Mouse (Mus musculus) retina, postnatal 7 days (tissue): Measurements from ENCODE around the gene Tcp1.
A peak's percentile ranks its signal among the peaks of the same experiment; 100 is the strongest.
"Not testable (repeated sequence)": the region's sequence is repeated elsewhere in the genome, so short reads cannot be mapped to it uniquely, and the experiment has no call there.

Experiments
- DNase-seq: peaks from one replicate; pipeline ENCODE4 v3.0.0-alpha.2; 2012; ENCODE audit warnings: low read depth, low spot score

Gene Tcp1

DNA sequence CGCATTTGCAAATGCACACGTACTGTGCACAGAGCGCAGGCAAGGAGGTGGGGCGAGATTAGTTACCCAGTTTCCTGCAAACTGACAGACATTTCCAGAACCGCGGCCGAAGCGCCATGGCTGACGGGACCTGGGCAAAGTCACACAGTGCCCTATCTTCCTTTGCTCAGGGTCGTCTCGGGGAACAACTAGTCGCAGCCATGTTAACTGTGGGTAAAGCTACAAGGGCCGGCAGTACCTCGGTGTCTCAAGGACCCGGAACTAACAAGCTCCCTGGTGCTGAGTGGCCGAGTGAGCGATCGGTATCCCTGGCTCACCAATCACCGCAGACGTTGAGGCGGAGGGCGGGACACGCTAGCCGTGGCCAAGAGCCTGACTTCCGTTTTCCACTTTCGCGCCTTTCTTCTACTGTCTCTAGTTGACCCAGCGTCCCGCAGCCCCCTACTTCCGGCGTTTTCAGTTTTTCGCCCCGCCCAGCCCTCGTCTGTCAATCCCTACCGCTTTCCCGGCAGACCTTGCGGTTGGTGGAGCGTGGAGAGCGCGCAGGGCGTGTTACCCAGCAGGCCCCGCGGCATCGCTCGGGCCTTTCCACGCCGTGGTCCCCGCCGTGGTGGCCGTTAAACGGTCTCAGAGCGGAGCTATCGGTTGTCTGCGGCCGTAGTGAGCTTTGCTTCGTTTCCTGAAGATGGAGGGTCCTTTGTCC is 531 bp downstream of the Tcp1 start, which contains the start of gene Mrpl18:
Gene Mrpl18, minus strand, starts transcription at position 465 of the 703 bp plus-strand sequence.
- DNase-seq, result peak; percentile 99

DNA sequence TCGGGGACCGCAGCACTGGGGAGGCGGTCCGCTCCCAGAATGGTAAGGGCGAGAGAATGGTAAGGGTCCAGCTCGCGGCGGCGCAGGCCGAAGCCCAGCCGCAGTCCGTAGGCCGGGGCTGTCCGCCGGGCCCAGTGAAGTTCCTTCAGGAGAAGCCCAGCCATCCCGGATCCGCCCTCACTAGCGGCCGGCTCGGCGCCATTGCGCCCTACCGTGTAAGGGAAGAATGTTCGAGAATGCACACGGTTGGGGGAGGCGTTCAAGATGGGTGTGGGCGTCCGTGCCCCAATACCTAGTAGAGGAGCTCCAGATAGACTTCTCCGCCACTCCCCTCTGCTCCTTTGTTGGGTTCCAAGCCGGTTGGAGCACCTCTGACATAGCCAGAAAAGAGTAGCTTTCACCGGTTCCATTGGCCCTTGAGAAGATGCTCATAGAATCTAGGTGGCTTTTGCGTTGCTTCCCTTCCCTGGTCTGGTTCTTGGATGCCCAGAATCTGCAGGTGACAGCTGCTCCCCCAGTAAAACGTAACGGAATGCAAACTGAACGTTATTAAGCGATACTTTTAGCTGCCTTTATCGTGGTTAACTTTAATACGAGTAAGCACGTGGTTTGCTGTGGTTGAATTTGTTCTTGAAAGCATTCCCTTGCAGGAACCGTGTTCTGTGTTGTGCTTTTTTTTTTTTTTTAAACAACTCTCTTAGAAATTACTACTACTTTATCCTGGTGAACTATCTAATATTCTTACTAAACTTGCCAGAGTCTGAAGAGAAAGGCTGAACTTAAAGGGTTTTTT is 1.3 kb downstream of the Tcp1 start:
- DNase-seq, result no peak

DNA sequence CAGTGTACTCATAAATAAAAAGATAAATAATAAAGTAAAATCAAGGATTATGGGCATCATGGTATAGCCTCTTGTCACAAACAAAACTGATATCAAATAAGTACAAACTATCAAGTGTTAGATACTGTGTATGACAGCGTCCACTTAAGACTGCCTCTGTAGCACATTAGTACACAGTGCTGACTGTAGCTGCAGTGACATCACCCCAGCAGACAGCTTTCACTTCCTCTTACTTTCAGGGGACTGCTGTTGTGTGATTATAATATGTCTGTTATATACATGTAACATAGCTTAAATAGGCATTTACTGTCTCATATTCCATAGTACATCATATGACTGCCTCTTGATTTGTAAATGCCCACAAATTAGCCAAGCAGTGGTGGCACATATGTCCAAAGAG is 5.6 kb downstream of the Tcp1 start:
- no peak for DNase-seq

DNA sequence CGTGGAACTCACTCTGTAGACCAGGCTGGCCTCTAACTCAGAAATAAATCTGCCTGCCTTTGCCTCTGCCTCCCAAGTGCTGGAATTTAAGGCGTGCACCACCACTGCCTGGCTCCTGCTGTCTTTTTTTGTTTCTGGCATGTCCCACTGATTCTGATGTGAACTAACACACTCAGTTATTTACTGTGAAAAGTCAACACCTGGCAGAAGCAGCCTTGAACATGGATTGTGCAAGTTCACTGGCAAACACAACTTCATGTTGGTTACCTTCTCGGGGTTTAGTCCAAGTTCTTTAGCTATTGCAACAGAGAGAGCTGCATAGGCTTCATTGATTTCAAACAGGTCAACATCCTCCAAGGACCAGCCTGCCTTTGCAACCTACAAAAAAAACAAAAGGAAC is 9.5 kb downstream of the Tcp1 start:
- no peak for DNase-seq

DNA sequence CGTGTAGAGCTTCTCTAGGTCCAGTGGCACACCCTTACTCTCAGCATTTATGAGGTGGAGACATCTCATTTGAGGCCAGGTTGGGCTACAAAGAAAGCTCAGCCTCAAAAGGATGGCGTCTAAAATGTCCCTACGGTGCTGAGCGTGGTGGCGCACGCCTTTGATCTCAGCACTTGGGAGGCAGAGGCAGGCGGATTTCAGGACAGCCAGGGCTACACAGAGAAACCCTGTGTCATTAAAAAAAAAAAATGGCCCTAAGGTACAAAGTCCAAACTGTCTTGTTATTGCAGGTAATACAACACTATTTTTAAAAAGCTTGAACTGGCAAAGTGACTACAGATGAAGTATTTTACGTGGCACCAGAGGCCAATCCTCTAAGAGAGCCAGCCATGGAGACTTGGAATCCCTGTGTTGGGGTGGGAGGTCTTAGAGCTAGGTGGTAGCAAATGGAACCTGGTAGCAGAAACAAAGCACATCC is 10.2 kb downstream of the Tcp1 start:
- DNase-seq, result no peak

DNA sequence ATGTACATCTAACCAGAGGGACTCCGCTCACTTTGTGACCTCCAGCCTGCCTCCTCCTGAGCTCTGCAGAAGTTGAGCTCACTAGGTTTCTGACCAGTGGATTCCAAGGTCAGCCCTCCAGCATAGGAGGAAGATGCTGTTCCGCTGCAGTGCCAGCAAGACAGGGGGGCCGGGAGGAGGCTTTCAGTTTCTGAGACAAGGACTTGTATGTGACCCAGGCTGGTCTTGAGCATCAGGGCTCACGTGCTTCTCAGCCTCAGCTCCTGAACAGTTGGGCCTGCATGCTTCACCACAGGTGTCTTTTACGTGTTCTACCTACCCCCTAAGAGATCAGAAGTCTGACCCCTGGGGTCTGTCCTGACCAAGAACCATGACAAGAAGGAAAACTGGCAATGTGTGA is 16.1 kb downstream of the Tcp1 start:
- DNase-seq, result not testable (repeated sequence)

DNA sequence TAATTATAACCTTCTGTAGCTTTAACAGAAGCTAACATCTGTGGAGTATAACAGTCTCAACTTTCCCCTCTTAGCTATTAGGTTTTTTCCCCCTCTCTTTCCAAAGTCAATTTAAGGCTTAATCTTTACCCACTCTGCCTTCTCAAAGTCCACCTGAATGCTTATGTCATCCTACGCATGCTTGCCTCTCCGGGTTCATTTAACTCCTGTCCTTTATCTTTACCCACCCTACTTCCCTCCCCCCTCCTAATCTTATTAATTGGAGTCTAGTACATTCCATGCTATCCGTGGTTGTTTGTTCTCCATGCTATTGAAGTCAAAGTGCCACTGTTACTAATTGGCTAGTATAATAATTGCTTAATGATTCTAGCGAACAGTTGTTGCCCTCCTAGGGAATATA is 20.2 kb downstream of the Tcp1 start:
- DNase-seq, result no peak

DNA sequence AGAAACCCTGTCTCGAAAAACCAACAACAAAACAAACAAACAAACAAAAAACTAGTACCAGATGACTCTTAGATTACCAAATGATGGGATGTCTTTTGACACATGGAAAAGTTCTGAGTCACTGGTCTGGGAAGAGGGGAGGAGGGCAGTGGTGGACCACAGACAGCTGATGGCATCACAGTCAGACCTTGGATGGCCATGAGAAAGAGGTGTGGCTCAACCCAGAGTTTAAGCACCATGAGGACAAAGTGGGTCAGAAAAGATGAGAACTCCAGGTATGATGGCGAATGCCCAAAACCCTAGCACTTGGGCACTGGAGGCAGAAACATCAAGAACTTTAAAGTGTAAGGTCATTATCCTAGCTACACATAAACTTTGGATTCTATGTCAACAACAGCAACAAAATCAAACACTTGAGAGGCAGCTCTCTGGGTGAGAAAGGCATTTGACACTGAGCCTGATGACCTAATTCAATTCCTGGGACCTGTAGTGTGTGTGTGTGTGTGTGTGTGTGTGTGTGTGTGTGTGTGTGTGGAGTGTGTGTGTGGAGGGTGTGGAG is 22.0 kb downstream of the Tcp1 start:
- DNase-seq, result no peak

DNA sequence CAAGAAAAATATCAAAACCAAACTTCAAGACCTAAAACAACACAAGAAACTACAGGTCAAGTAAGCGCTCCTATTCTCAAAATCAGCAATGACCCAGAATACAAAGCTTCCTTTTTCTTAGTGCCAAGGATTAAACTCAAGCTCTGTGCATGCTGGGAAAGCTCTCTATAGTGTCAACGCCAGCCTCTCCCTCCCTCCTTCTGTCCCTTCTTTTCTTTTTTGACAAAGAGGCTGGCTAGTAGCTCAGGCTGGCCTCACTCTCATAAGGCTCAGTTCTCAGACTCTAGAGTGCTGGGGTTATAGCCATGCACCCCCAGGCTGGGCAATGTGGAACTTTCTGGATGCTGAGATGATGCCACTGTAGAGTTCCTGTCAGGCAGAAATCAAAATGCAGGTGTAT is 22.6 kb downstream of the Tcp1 start:
- DNase-seq, result no peak

DNA sequence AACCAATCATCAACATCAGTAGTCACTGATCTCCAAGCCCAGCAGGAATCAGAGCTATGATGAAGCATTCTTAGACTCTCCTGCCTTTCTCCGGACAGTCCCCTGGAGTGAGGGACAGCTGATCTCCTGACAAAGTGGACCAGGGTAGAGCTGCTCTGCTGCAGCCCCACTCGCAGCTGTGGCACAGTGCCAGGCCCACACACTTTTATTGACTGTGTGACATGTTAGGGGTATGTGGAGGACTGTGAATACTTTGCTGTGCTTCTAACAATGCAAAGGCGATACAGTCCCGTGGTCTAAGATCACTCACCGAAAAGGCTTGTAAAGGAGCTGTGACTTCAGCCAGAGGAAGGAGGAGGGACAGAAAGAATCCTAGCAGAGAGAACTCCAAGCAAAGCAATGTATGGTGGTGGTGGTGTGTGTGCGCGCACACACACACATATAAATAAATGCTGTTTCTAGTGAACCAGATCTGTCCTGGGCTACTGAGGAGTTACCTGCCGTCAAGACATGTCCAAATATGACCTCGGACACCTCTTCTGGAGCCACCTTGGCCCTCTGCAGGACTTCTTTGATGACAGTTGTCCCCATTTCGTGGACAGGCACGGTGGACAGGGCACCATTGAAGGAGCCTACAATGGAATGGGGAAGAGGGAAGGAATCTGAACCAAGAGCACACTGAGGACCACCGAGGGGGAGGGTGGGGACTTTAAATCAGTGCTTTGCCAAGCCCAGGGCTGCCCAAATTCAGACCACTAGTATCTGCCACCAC is 24.1 kb downstream of the Tcp1 start:
- DNase-seq, result not testable (repeated sequence)

DNA sequence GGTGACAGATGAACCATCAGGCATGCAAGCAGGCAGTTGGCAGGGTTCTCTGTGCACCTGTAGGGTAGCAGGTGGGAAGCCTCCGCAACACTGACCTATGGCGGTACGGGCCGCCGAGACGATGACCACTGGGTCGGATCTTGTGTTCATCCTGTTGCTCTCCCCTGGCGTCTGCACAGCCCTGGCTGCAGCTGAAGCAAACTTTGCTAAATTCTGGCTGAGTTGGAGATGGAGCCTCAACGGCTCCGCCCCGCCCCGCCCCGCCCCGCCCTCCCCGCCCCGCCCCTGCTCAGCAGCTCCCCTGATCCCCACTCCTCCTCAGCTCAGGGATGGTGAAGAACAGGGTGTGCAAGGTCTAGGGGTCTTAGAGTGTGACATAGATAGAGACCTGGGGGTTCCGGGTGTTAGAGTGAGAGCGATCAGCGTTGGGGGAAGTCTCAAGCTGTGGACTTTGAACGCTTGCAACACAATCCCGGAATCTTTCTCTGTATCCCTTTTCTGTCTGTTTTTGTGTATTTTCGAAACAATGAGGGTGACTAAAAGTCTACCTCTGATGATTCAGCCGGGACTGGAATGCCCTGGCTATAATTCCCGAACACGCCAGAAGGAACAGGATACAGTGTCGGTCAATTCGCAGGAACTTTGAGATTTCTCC is 24.8 kb downstream of the Tcp1 start, which contains the start of gene Acat3:
Gene Acat3, minus strand, starts transcription at position 450 of the 655 bp plus-strand sequence.
- no peak for DNase-seq

DNA sequence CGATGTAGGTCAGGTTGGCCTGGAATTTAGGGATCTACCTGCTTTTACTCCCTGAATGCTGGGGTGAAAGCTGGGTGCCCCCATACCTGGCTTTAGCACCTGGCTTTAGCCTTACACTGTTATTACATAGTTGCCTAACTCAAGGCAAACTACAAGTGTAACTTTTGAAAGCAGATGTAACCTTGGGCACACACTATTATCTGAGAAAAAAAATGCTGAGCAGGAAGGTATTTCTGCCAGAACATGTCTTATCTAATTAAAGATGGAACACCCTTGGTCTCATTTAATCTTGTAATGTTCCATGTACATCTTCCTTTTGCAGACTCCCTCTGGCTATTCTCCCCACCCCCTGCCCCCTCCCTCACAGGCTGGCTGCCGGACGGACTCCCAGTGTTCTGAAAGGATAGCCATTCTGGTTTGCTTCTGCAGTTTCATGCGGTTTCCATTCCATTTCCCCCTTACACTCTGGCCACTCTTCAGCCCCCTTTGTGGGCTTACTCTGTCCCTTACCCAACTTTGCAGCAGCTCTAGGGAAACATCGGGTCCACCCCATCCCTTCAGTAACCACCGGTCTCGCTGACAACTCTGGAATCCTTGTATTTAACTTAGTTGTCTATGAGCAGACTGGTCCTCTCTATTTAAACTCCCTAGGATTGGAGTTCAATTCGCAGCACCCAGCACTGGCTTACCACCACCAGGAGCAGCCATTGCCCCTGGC is 26.2 kb downstream of the Tcp1 start:
- DNase-seq, result no peak

DNA sequence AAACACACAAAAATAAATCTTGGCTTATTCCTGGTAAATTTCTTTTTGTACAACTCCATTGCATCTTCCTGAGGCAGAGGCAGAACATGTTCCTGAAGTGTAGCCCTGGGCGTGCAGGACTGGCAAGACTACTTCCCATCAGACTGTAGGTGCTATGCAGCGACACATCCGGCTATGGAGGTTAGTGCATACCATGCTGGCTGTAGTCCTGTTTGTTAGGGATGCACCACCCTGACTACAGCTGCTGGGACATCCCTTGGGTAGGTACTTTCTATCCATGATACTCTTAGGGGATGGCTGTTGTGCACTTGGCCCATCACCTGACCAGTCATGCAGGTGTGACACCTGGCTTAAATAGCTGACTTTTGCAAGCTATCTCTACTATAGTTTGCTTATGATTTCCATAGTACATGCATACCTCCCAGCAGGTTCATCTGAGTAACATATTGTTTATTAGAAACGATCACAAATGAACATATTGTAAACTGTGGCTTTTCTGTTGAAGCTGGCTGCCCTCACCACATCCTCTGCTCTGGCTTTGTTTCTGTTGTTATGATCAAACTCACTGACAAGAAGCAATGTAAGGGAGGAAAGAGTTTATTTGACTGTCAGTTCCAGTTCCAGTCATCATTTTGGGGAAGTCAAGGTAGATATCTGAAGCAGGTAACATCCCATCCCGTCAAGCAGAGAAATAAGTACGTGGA is 27.1 kb downstream of the Tcp1 start:
- DNase-seq, result no peak

DNA sequence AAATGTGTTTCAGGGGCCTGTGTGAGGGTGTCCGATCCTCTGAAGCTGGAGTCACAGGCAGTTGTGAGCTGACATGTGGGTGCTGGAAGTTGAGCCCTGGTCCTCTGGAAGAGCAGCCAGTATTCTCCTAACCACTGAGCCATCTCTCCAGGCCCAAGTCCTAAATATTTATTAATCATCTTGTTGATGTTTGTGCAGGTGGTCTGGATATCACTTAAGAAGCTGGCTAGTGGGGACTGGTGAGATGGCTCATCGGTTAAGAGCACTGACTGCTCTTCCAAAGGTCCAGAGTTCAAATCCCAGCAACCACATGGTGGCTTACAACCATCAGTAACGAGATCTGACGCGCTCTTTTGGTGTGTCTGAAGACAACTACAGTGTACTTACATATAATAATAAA is 34.2 kb downstream of the Tcp1 start:
- DNase-seq, result no peak

DNA sequence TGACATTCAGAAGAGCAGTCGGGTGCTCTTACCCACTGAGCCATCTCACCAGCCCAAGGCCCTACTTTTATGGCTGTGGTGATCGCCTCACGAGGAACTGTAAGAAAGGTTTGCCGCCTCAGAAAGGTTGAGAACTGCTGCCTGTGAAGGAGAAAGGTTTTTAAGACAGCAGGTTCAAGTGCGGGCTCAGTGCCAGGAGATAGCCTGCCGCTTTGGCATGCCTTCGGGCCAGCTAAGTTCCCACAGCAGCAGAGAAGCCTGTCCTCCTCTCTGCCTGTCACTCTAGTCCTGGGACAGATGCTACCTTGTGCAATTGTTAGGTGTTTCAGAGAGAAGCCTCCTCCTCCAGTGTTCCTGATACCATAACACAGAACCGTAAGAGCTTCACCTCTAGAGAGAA is 41.2 kb downstream of the Tcp1 start:
- no peak for DNase-seq

DNA sequence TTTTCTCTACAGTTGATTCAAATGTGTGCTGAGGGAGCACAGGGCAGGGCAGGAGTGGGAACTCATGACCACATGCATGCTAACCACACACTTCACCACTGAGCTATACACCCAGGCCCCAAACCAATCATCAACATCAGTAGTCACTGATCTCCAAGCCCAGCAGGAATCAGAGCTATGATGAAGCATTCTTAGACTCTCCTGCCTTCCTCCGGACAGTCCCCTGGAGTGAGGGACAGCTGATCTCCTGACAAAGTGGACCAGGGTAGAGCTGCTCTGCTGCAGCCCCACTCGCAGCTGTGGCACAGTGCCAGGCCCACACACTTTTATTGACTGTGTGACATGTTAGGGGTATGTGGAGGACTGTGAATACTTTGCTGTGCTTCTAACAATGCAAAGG is 43.9 kb downstream of the Tcp1 start:
- not testable (repeated sequence) for DNase-seq

DNA sequence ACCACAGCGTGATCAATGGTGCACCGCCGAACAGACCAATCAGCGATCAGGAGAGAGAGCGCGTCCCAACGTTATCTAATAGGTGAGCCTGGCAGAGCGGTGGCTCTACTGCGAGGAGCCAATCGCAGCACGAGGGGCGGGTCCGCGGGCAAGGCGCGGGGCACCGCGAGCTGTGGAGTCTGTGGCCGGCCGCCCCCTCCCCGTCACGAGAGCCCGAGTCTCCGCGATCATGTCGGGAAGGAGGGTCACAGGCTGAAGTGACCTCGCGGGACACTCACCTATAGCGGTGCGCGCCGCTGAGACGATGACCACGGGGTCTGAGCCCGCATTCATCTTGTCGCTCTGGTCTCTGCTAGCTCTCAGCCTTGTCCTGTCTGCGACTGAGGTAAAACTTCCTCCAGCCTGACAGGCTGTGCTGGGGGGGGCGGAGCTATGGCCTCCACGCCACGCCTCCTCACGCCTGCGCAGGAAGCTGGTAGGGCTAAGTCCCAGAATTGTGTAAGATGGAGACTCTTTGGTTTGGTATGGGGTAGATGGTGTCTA is 44.9 kb downstream of the Tcp1 start, which contains the start of gene Acat2:
Gene Acat2, minus strand, starts transcription at position 417 of the 543 bp plus-strand sequence.
- DNase-seq, result peak; percentile 86

DNA sequence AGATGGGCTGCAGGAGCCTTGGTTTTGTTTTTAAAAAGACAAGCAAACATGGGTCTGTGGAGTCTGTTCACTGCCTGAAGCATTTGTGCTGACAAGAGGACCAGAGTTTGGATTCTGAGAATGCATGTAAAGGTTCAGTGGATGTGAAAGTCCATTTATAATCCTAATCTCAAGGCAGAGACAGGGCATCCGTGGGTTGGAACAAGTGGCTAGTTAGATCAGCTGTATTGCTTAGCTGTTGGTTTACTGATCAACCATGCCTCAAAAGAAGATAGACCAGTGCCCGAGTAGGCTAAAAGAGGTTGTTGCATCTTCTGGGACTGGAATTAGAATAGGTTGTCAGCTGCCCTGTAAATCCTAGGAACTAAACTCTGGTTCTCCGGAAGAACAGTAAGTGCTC is 48.0 kb downstream of the Tcp1 start:
- no peak for DNase-seq

DNA sequence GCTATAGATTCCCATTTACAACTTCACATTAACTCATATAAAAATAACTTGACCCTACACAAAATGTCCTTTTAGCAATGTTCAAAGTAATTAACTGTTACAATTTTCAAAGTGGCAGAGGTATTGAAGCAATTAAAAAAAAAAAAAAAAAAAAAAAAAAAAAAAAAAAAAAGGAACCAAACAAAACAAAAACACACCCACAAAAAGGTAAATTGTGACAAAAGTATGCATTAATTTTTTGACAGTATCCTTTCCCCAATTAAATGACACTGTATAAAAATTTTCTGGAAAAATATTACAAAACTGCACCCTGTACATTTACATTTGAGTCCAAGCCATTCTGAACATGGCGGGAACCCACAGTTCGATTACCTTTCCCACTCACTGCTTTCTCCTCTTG is 51.7 kb downstream of the Tcp1 start:
- DNase-seq, result no peak

DNA sequence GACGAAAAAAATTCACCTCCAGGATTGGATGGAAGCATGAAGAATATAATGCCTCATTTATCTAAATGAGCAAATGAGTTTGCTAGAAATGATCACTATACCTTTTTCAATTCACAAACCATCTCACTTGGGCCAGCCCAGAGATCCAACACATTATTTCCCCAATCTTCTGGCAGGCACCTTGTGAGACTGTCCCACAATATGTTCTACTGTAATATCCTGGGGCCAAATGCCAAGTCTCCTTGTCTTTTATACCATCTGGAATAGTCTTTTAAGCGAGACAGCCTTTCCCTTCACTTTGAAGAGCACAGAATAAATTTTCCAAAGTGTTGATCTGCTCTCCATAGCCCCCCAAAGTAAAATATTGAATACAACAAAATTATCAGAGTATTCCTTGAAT is 58.4 kb downstream of the Tcp1 start:
- DNase-seq, result no peak
